ENCODE assay signal across 11 mouse cellular contexts in the genomic region with DNA sequence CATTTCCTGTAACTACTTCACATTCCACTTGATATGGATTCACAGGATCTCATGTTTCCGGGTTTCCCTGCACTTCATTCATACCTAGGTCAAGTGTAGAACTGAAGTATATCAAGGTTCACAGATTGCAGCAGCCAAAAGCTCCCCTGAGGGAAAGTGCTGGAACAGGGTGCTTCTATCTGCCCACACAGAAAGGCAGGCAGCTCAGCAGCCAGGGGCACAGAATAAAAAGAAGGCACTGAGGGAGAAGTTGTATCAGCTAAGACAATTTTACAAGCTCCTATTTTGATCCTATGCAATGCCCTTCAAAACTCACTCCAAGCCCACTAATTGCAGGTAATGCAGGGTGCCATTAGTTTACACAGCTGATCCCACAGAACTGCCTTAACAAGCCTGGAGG. TPM values are rescaled to one million over a fixed set of nuclear protein-coding genes. Genes with fewer than 3 reads are reported as not detected.
DNase-seq lines count a peak whose midpoint lies in the region; ATAC-seq and TF ChIP-seq lines count a peak whose summit lies in the region.
"Had no signal": no experiment of that assay in that cellular context is flagged by ENCODE, and none has a peak within 500 bp of the region (broad histone marks: within the 10 kb centered on the region; RNA-seq: fewer than 3 reads in every experiment).

No protein-coding gene starts in this region.

- H3K27me3 ChIP-seq in hindbrain, embryonic 14.5 days (ENCODE audit: control insufficient read depth, insufficient read depth, low read length): no peaks in the 10 kb centered on the region
- H3K27me3 ChIP-seq in hindbrain, embryonic 12.5 days: no peaks in the 10 kb centered on the region
- no peaks in the 10 kb centered on the region for H3K27me3 ChIP-seq in lung, postnatal 0 days (replicated peaks; ENCODE audit: insufficient read depth, low read length)
- no peaks in the 10 kb centered on the region for H3K27me3 ChIP-seq in embryonic facial prominence, embryonic 13.5 days
- no peaks in the 10 kb centered on the region for H3K27me3 ChIP-seq in stomach, embryonic 14.5 days (ENCODE audit: control insufficient read depth, insufficient read depth, low read length)

- no peak overlapping the region for H3K9ac ChIP-seq in hindbrain, embryonic 14.5 days
- H3K9ac ChIP-seq in hindbrain, embryonic 12.5 days: no peak overlapping the region
- no peak overlapping the region for H3K9ac ChIP-seq in lung, postnatal 0 days (replicated peaks; ENCODE audit: low read depth)
- no peak overlapping the region for H3K9ac ChIP-seq in embryonic facial prominence, embryonic 13.5 days
- no peak overlapping the region for H3K9ac ChIP-seq in stomach, embryonic 14.5 days (replicated peaks; ENCODE audit: low read depth, low read length)

- TF ChIP-seq EP300 in lung, postnatal 0 days (IDR thresholded peaks at IDR 0.05): no peak

- no peak overlapping the region for H3K27ac ChIP-seq in hindbrain, embryonic 14.5 days
- H3K27ac ChIP-seq in hindbrain, embryonic 12.5 days: no peak overlapping the region
- H3K27ac ChIP-seq in lung, postnatal 0 days (ENCODE audit: low read length): no peak overlapping the region
- H3K27ac ChIP-seq in embryonic facial prominence, embryonic 13.5 days: no peak overlapping the region; the same call in 1 of the 2 replicates
- H3K27ac ChIP-seq in stomach, embryonic 14.5 days (ENCODE audit: low read length): no peak overlapping the region
- H3K27ac ChIP-seq: macrophage had no signal

- no peak for DNase-seq in hindbrain, embryonic 14.5 days (ENCODE audit: low spot score)
- peak; percentile 12 for DNase-seq in lung, postnatal 0 days (ENCODE audit: low spot score)
- no peak for DNase-seq in lung, postnatal 25 days (ENCODE audit: low spot score)
- no peak for DNase-seq in layer of hippocampus, postnatal 25 days (ENCODE audit: extremely low spot score in 1 of 2, low spot score in 1 of 2)
- DNase-seq: kidney, adult 8-10 months; thymus, postnatal 4 days had no signal

- H3K4me2 ChIP-seq in hindbrain, embryonic 14.5 days (replicated peaks): peak overlapping the region; percentile 61; the same call in 1 of the 2 replicates
- no peak overlapping the region for H3K4me2 ChIP-seq in hindbrain, embryonic 12.5 days (replicated peaks)
- no peak overlapping the region for H3K4me2 ChIP-seq in lung, postnatal 0 days (replicated peaks; ENCODE audit: low read depth, low read length)
- H3K4me2 ChIP-seq in embryonic facial prominence, embryonic 13.5 days: peak overlapping the region; percentile 69
- peak overlapping the region; percentile 56 for H3K4me2 ChIP-seq in stomach, embryonic 14.5 days (replicated peaks; ENCODE audit: low read depth, low read length)

- 94% methylated on average over 1 of the region's 1 CpGs for WGBS in hindbrain, embryonic 14.5 days
- WGBS in hindbrain, embryonic 12.5 days: 82% methylated on average over 1 of the region's 1 CpGs
- WGBS in lung, postnatal 0 days: 31% methylated on average over 1 of the region's 1 CpGs
- WGBS in embryonic facial prominence, embryonic 13.5 days: 44% methylated on average over 1 of the region's 1 CpGs
- WGBS in stomach, embryonic 14.5 days: 45% methylated on average over 1 of the region's 1 CpGs

- ATAC-seq in hindbrain, embryonic 14.5 days (ENCODE audit: low FRiP score): no peak
- ATAC-seq in hindbrain, embryonic 12.5 days (ENCODE audit: low FRiP score): no peak
- ATAC-seq in lung, postnatal 0 days: no peak
- ATAC-seq in embryonic facial prominence, embryonic 13.5 days (ENCODE audit: insufficient number of reproducible peaks, insufficient read depth, low FRiP score, low TSS enrichment, low read depth): no peak
- no peak for ATAC-seq in stomach, embryonic 14.5 days (ENCODE audit: insufficient number of reproducible peaks, insufficient read depth, low FRiP score, low read depth)
- ATAC-seq: activated CD4-positive, CD25-positive, alpha-beta regulatory T cell, adult 4 months had no signal

- H3K36me3 ChIP-seq in hindbrain, embryonic 14.5 days (replicated peaks; ENCODE audit: control insufficient read depth, insufficient read depth): no peaks in the 10 kb centered on the region
- H3K36me3 ChIP-seq in hindbrain, embryonic 12.5 days: no peaks in the 10 kb centered on the region
- no peaks in the 10 kb centered on the region for H3K36me3 ChIP-seq in lung, postnatal 0 days (ENCODE audit: insufficient read depth, low read length)
- H3K36me3 ChIP-seq in embryonic facial prominence, embryonic 13.5 days: no peaks in the 10 kb centered on the region
- H3K36me3 ChIP-seq in stomach, embryonic 14.5 days (ENCODE audit: control insufficient read depth, insufficient read depth, low read length): no peaks in the 10 kb centered on the region

- H3K4me3 ChIP-seq in hindbrain, embryonic 14.5 days (replicated peaks; ENCODE audit: low read length): no peak overlapping the region
- H3K4me3 ChIP-seq in hindbrain, embryonic 12.5 days: no peak overlapping the region
- H3K4me3 ChIP-seq in lung, postnatal 0 days (ENCODE audit: low read depth, low read length): no peak overlapping the region
- no peak overlapping the region for H3K4me3 ChIP-seq in embryonic facial prominence, embryonic 13.5 days
- peak overlapping the region; percentile 85; the same call in 1 of the 2 replicates for H3K4me3 ChIP-seq in stomach, embryonic 14.5 days (ENCODE audit: low read depth, low read length)

- H3K9me3 ChIP-seq in hindbrain, embryonic 14.5 days (ENCODE audit: control insufficient read depth, low read length): no peaks in the 10 kb centered on the region
- H3K9me3 ChIP-seq in hindbrain, embryonic 12.5 days (replicated peaks): no peaks in the 10 kb centered on the region
- no peaks in the 10 kb centered on the region for H3K9me3 ChIP-seq in lung, postnatal 0 days (ENCODE audit: low read length)
- H3K9me3 ChIP-seq in embryonic facial prominence, embryonic 13.5 days: peaks cover 3% of the 10 kb centered on the region; the same call in 1 of the 2 replicates
- no peaks in the 10 kb centered on the region for H3K9me3 ChIP-seq in stomach, embryonic 14.5 days (ENCODE audit: control insufficient read depth, low read depth, low read length)

- H3K4me1 ChIP-seq in hindbrain, embryonic 14.5 days (replicated peaks; ENCODE audit: control insufficient read depth, insufficient read depth, low read length): peaks cover 10% of the 10 kb centered on the region
- H3K4me1 ChIP-seq in hindbrain, embryonic 12.5 days: peaks cover 5% of the 10 kb centered on the region
- no peaks in the 10 kb centered on the region; the same call in 1 of the 2 replicates for H3K4me1 ChIP-seq in lung, postnatal 0 days (ENCODE audit: insufficient read depth, low read depth, low read length)
- H3K4me1 ChIP-seq in embryonic facial prominence, embryonic 13.5 days: peaks cover 23% of the 10 kb centered on the region
- peaks cover 10% of the 10 kb centered on the region; the same call in 1 of the 2 replicates for H3K4me1 ChIP-seq in stomach, embryonic 14.5 days (ENCODE audit: control insufficient read depth, insufficient read depth, low read length)

- no peak for TF ChIP-seq CTCF in lung, postnatal 0 days (IDR thresholded peaks at IDR 0.05)

RNA-seq across cellular contexts. Expression of a gene that starts 2.0 kb away (rescaled TPM):
- 81.1 and 101 TPM in 2 replicates for polyA plus RNA-seq in hindbrain, embryonic 14.5 days (2014; fragmentation: Nextera tagmentation; extraction: Ambion mirVana)
- polyA plus RNA-seq in hindbrain, embryonic 12.5 days (2016; fragmentation: Nextera tagmentation; extraction: Ambion mirVana): 33.8 and 43.1 TPM in 2 replicates
- polyA plus RNA-seq in lung, postnatal 0 days (2015; fragmentation: Nextera tagmentation; extraction: Ambion mirVana): 66.9 and 74.8 TPM in 2 replicates
- polyA plus RNA-seq in embryonic facial prominence, embryonic 13.5 days (2015; fragmentation: Nextera tagmentation; extraction: Ambion mirVana): 57.5 and 59.9 TPM in 2 replicates
- 81.6 and 91.2 TPM in 2 replicates for polyA plus RNA-seq in stomach, embryonic 14.5 days (2014; fragmentation: Nextera tagmentation; extraction: Ambion mirVana)
- 10 to 100 TPM; 61.4 to 67.7 TPM for total RNA-seq in layer of hippocampus, postnatal 25 days (2021)

Comparison
In these comparisons a context has a peak if more than half of its experiments do, and no peak if none do; other contexts are left out.
1. H3K4me2 ChIP-seq: peak in hindbrain, embryonic 14.5 days (single experiment), embryonic facial prominence, embryonic 13.5 days (single experiment) and stomach, embryonic 14.5 days (single experiment); none in hindbrain, embryonic 12.5 days (single experiment) and lung, postnatal 0 days (single experiment).